Mouse (Mus musculus) MEL (cell line): Measurements from ENCODE around the gene Snrpd3. TPM values are rescaled to one million over a fixed set of nuclear protein-coding genes. Genes with fewer than 3 reads are reported as not detected.

Source experiments
- DNase-seq: peaks from one replicate; pipeline ENCODE4 v3.0.0; 2011; ENCODE audit warnings: low read depth, low spot score
- H3K27ac ChIP-seq: 2 replicates; pipeline ENCODE4 v1.5.1; 2012; ENCODE audit warnings: low read depth, mild to moderate bottlenecking, control low read depth, low read length, moderate library complexity; ENCODE audit not compliant: control insufficient read depth
- H3K27me3 ChIP-seq, 2 experiments: fragments of 150-350 bp in 1 of 2; sonication (generic) in 1 of 2; 2 replicates each; pipeline ENCODE4 v1.6.1; 2012; ENCODE audit warnings: low read length in 2 of 2, mild to moderate bottlenecking in 2 of 2, improper control_type of control experiment in 1 of 2, moderate library complexity in 1 of 2; ENCODE audit not compliant: insufficient read depth in 2 of 2, control insufficient read depth in 1 of 2
- H3K36me3 ChIP-seq, 2 experiments: 2 replicates each; pipeline ENCODE4 v1.6.1; 2012 to 2014; ENCODE audit warnings: low read length in 2 of 2, improper control_type of control experiment in 1 of 2, inconsistent platforms in 1 of 2, mild to moderate bottlenecking in 1 of 2; ENCODE audit not compliant: insufficient read depth in 2 of 2, control insufficient read depth in 1 of 2
- H3K4me1 ChIP-seq, 2 experiments: fragments of 150-350 bp in 1 of 2; sonication (generic) in 1 of 2; 2 replicates each; pipeline ENCODE4 v1.6.1; 2012; ENCODE audit warnings: low read length in 2 of 2, improper control_type of control experiment in 1 of 2, mild to moderate bottlenecking in 1 of 2; ENCODE audit not compliant: insufficient read depth in 2 of 2, control insufficient read depth in 1 of 2
- H3K4me3 ChIP-seq, 2 experiments: fragments of 150-350 bp in 1 of 2; sonication (generic) in 1 of 2; 2 replicates each; pipeline ENCODE4 v1.5.1; 2012; ENCODE audit warnings: low read depth in 2 of 2, low read length in 2 of 2, mild to moderate bottlenecking in 2 of 2, moderate library complexity in 2 of 2, control low read depth in 1 of 2, improper control_type of control experiment in 1 of 2; ENCODE audit not compliant: control insufficient read depth in 1 of 2, insufficient read depth in 1 of 2
- H3K79me2 ChIP-seq: 2 replicates; pipeline ENCODE4 v1.6.1; 2012; ENCODE audit warnings: mild to moderate bottlenecking, low read length, moderate library complexity; ENCODE audit not compliant: control insufficient read depth, poor library complexity, insufficient read depth
- H3K9ac ChIP-seq: 2 replicates; pipeline ENCODE4 v1.6.1; 2012; ENCODE audit warnings: low read depth, mild to moderate bottlenecking, control low read depth, low read length, moderate library complexity; ENCODE audit not compliant: control insufficient read depth, poor library complexity, severe bottlenecking
- H3K9me3 ChIP-seq: fragments of 150-350 bp; sonication (generic); replicated peaks from 2 replicates; pipeline ENCODE4 v1.6.1; 2012; ENCODE audit warnings: mild to moderate bottlenecking, low read length, improper control_type of control experiment, moderate library complexity; ENCODE audit not compliant: insufficient read depth
- BHLHE40 ChIP-seq: IDR thresholded peaks from 2 replicates; pipeline ENCODE4 v1.6.1; 2012; ENCODE audit warnings: low read depth, mild to moderate bottlenecking, inconsistent platforms, low read length, improper control_type of control experiment, borderline replicate concordance
- CHD2 ChIP-seq: IDR thresholded peaks from 2 replicates; pipeline ENCODE4 v1.6.1; 2011; ENCODE audit warnings: low read length, improper control_type of control experiment
- CTCF ChIP-seq, 3 experiments: IDR thresholded peaks in 2 of 3; conservative IDR thresholded peaks in 1 of 3; 2 replicates each; pipeline ENCODE4 v1.5.1; 2011 to 2012; ENCODE audit warnings: low read length in 3 of 3, low read depth in 2 of 3, mild to moderate bottlenecking in 2 of 3, improper control_type of control experiment in 1 of 3, inconsistent platforms in 1 of 3, mixed read lengths in 1 of 3, moderate library complexity in 1 of 3; ENCODE audit not compliant: control insufficient read depth in 1 of 3, insufficient read depth in 1 of 3, poor library complexity in 1 of 3, severe bottlenecking in 1 of 3
- ETS1 ChIP-seq: IDR thresholded peaks from 2 replicates; pipeline ENCODE4 v1.6.1; 2012; ENCODE audit warnings: low read depth, mild to moderate bottlenecking, inconsistent platforms, low read length, improper control_type of control experiment, moderate library complexity
- GATA1 ChIP-seq: IDR thresholded peaks from 2 replicates; pipeline ENCODE4 v1.6.1; 2011; ENCODE audit warnings: low read depth, low read length, improper control_type of control experiment
- HCFC1 ChIP-seq: IDR thresholded peaks from 2 replicates; pipeline ENCODE4 v1.6.1; 2012; ENCODE audit warnings: low read depth, mild to moderate bottlenecking, inconsistent platforms, low read length, improper control_type of control experiment, moderate library complexity
- KAT2A ChIP-seq: conservative IDR thresholded peaks from 2 replicates; pipeline ENCODE4 v1.6.1; 2012; ENCODE audit warnings: low read depth, low read length, improper control_type of control experiment, inconsistent platforms
- MAFK ChIP-seq: IDR thresholded peaks from 2 replicates; pipeline ENCODE4 v1.6.1; 2011; ENCODE audit warnings: low read depth, mild to moderate bottlenecking, low read length, improper control_type of control experiment, borderline replicate concordance
- MXI1 ChIP-seq: IDR thresholded peaks from 2 replicates; pipeline ENCODE4 v1.6.1; 2011; ENCODE audit warnings: mild to moderate bottlenecking, low read depth, low read length, improper control_type of control experiment
- POLR2A ChIP-seq, 2 experiments: IDR thresholded peaks; 2 replicates each; pipeline ENCODE4 v1.6.1; 2011 to 2012; ENCODE audit warnings: low read length in 2 of 2, mild to moderate bottlenecking in 2 of 2, control low read depth in 1 of 2, improper control_type of control experiment in 1 of 2, low read depth in 1 of 2, moderate library complexity in 1 of 2; ENCODE audit not compliant: control insufficient read depth in 1 of 2, insufficient read depth in 1 of 2, poor library complexity in 1 of 2
- POLR2AphosphoS2 ChIP-seq: IDR thresholded peaks from 2 replicates; pipeline ENCODE4 v1.6.1; 2011; ENCODE audit warnings: low read length, improper control_type of control experiment
- SIN3A ChIP-seq: IDR thresholded peaks from 2 replicates; pipeline ENCODE4 v1.6.1; 2012; ENCODE audit warnings: low read length, improper control_type of control experiment, inconsistent platforms
- TBP ChIP-seq: IDR thresholded peaks from 2 replicates; pipeline ENCODE4 v1.8.0; 2011; ENCODE audit warnings: low read depth, low read length, improper control_type of control experiment
- TCF12 ChIP-seq: IDR thresholded peaks from 2 replicates; pipeline ENCODE4 v1.6.1; 2014; ENCODE audit warnings: low read depth, mild to moderate bottlenecking, inconsistent platforms, low read length, improper control_type of control experiment, moderate library complexity
- UBTF ChIP-seq: IDR thresholded peaks from 2 replicates; pipeline ENCODE4 v1.6.1; 2012; ENCODE audit warnings: low read depth, mild to moderate bottlenecking, inconsistent platforms, low read length, improper control_type of control experiment, moderate library complexity, borderline replicate concordance; ENCODE audit not compliant: insufficient read depth
- USF1 ChIP-seq: IDR thresholded peaks from 2 replicates; pipeline ENCODE4 v1.6.1; 2014; ENCODE audit warnings: low read depth, mild to moderate bottlenecking, inconsistent platforms, low read length, improper control_type of control experiment, moderate library complexity
- polyA plus RNA-seq, 2 experiments: library from polyadenylated mRNA; stranded (reverse) in 1 of 2; unstranded in 1 of 2; fragments of >175 nt in 1 of 2; fragments of >200 nt in 1 of 2; gene quantifications; 2 replicates each; pipeline versions ENCODE4 v1.2.1 to v1.2.4; 2012; ENCODE audit warnings: low replicate concordance in 2 of 2, low read depth in 1 of 2; ENCODE audit not compliant: insufficient read length in 2 of 2, insufficient read depth in 1 of 2, missing spikeins in 1 of 2
- total RNA-seq: library from RNA; depleted of rRNA; stranded (reverse); fragments of 300-350 nt; gene quantifications from 2 replicates; pipeline ENCODE4 v1.2.3, GENCODE M21; 2012

The Snrpd3 gene
- total and polyA plus RNA-seq, 3 experiments = 155 to 643 TPM; not detected in 1

DNA sequence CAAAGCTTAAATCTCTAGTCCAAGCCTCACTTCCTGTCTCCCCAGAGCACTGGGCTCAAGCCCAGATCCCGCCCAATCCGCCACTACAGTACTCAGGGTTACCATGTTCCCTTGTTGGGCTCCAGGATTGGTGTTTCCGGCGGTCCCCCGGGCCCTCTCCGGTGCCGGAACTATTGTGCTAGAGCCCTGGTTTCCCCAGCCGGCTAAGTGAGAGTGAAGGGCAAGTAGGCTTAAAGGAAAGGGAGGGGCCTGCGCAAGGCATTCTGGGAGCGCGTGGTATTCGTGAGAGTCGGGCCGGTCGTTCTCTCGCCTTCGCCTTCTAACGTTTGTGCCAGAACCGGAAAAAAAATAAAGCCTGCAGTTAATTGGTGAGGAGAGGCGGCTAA lies 400 bp downstream of the Snrpd3 start, which contains the start of gene Gucd1 (continued):
- TF ChIP-seq UBTF = 0 out of 2 replicates have a peak, but pooled peaks have one; percentile 78
- peak; percentile 98 for TF ChIP-seq HCFC1
- TF ChIP-seq POLR2AphosphoS2 = peak; percentile 90
- peak; percentile 77 for TF ChIP-seq TCF12
- TF ChIP-seq ETS1 = peak; percentile 70
- no peak for TF ChIP-seq CTCF (IDR thresholded peaks at IDR 0.05 in 2 of 3, conservative IDR thresholded peaks at IDR 0.05 in 1 of 3; ENCODE audit: control insufficient read depth in 1 of 3, insufficient read depth in 1 of 3, low read depth in 2 of 3, low read length in 3 of 3, poor library complexity in 1 of 3, severe bottlenecking in 1 of 3)
- TF ChIP-seq POLR2A (IDR thresholded peaks at IDR 0.05; ENCODE audit: control insufficient read depth in 1 of 2, insufficient read depth in 1 of 2, low read depth in 1 of 2, low read length in 2 of 2, poor library complexity in 1 of 2) = peak; percentile 71 to 93; a peak in 3 of 4 replicates
- TF ChIP-seq SIN3A = peak; percentile 96
- no peak for TF ChIP-seq CHD2
- TF ChIP-seq TBP = peak; percentile 95
- TF ChIP-seq, all 39 proteins: peak for 17

DNA sequence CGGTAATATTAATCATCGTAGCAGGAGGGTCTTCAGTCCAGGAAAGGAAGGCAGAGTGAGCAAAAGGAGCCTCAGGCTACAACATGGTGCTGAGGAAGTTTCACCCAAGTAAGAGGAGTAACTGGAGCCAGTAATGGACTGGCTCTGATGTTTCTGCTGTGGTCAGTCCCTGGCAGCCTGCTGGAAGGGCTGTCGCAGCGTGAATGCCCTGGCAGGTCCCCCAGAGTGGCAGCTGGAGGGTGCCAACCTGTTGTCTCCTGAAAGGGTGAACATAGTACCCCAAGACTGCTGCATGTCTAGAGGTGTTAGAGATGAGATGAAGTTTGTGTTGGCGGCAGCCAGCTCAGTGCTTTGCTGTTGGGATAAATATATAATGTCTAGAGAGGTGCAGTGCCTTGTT lies 3.2 kb downstream of the Snrpd3 start:
- H3K4me1 ChIP-seq = peaks cover 1 to 12% of the 10 kb centered on the region in 2 experiments; a peak in 3 of 4 replicates

DNA sequence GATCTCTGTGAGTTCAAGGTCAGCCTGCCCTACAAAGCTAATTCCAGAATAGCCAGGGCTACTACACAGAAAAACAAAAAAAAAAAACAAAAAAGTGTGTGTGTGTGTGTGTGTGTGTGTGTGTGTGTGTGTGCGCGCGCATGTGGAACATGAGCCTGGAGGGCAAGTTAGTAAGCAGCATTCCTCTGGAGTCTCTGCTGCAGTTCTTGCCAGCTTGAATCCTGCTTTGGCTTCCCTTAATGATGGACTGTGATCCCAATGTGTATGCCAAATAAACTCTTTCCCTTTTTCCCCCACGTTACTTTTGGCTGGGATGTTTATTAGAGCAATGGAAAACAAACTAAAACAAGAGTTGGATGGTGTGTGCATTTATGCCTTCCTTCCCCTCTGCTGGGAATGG lies 4.3 kb downstream of the Snrpd3 start:
- no peak overlapping the region for H3K27ac ChIP-seq
- no peak overlapping the region for H3K9ac ChIP-seq
- H3K4me1 ChIP-seq = peaks cover 0 to 14% of the 10 kb centered on the region in 2 experiments; a peak in 2 of 4 replicates
- no peak for TF ChIP-seq KAT2A
- TF ChIP-seq BHLHE40 = no peak
- TF ChIP-seq MXI1 = no peak
- no peak for TF ChIP-seq GATA1
- no peak for TF ChIP-seq USF1
- no peak for TF ChIP-seq ETS1
- no peaks in the 10 kb centered on the region for H3K27me3 ChIP-seq
- no peaks in the 10 kb centered on the region for H3K9me3 ChIP-seq
- H3K36me3 ChIP-seq = peaks cover 35 to 38% of the 10 kb centered on the region in 2 experiments
- no peak for DNase-seq
- H3K79me2 ChIP-seq = peaks cover 66% of the 10 kb centered on the region
- no peak overlapping the region for H3K4me3 ChIP-seq

More for the DNA sequence above, 3.2 kb downstream of the Snrpd3 start:
- H3K27ac ChIP-seq = no peak overlapping the region
- no peak overlapping the region for H3K9ac ChIP-seq
- no peaks in the 10 kb centered on the region for H3K9me3 ChIP-seq
- DNase-seq = no peak
- TF ChIP-seq MAFK = no peak
- no peak overlapping the region for H3K4me3 ChIP-seq
- H3K36me3 ChIP-seq = peaks cover 34 to 37% of the 10 kb centered on the region in 2 experiments
- peaks cover 61% of the 10 kb centered on the region for H3K79me2 ChIP-seq
- H3K27me3 ChIP-seq = no peaks in the 10 kb centered on the region
